Mouse (Mus musculus) heart, adult 9 months (tissue): Measurements from ENCODE around the gene Prkcb.

Experiments used
- DNase-seq, 2 experiments: peaks; one replicate each; pipeline ENCODE4 v3.0.0; 2022; ENCODE audit warnings: low spot score in 2 of 2

The Prkcb gene

GRCm38 (mm10) chr7:122367303-122368007 lies 78.9 kb downstream of the Prkcb start:
- DNase-seq: no peak

- DNase-seq: no peak
Measured at GRCm38 (mm10) chr7:122370488-122370887, 81.9 kb downstream of the Prkcb start.

GRCm38 (mm10) chr7:122371947-122372346 lies 83.4 kb downstream of the Prkcb start:
- DNase-seq: no peak

- DNase-seq: no peak
Measured at GRCm38 (mm10) chr7:122372349-122372748, 83.8 kb downstream of the Prkcb start.

- no peak for DNase-seq
Measured at GRCm38 (mm10) chr7:122376845-122377244, 88.3 kb downstream of the Prkcb start.

- no peak for DNase-seq
Measured at GRCm38 (mm10) chr7:122377967-122378366, 89.4 kb downstream of the Prkcb start.

- DNase-seq: no peak
Measured at GRCm38 (mm10) chr7:122378473-122378872, 89.9 kb downstream of the Prkcb start.

GRCm38 (mm10) chr7:122379292-122379691 lies 90.7 kb downstream of the Prkcb start:
- no peak for DNase-seq

- DNase-seq: no peak
Measured at GRCm38 (mm10) chr7:122380336-122381130, 92.0 kb downstream of the Prkcb start.

- no peak for DNase-seq
Measured at GRCm38 (mm10) chr7:122381560-122381959, 93.0 kb downstream of the Prkcb start.

- no peak for DNase-seq
Measured at GRCm38 (mm10) chr7:122383260-122383659, 94.7 kb downstream of the Prkcb start.

- DNase-seq: no peak
Measured at GRCm38 (mm10) chr7:122384891-122385290, 96.3 kb downstream of the Prkcb start.

- no peak for DNase-seq
Measured at GRCm38 (mm10) chr7:122386567-122386966, 98.0 kb downstream of the Prkcb start.

GRCm38 (mm10) chr7:122387896-122388295 lies 99.3 kb downstream of the Prkcb start:
- no peak for DNase-seq

GRCm38 (mm10) chr7:122388858-122389257 lies 100.3 kb downstream of the Prkcb start:
- DNase-seq: no peak

GRCm38 (mm10) chr7:122389633-122390032 lies 101.1 kb downstream of the Prkcb start:
- no peak for DNase-seq

GRCm38 (mm10) chr7:122390200-122390599 lies 101.6 kb downstream of the Prkcb start:
- DNase-seq: no peak

- DNase-seq: no peak
Measured at GRCm38 (mm10) chr7:122390683-122391082, 102.1 kb downstream of the Prkcb start.

- DNase-seq: no peak
Measured at GRCm38 (mm10) chr7:122391382-122391781, 102.8 kb downstream of the Prkcb start.

- DNase-seq: no peak
Measured at GRCm38 (mm10) chr7:122393964-122394363, 105.4 kb downstream of the Prkcb start.

GRCm38 (mm10) chr7:122395159-122395975 lies 106.8 kb downstream of the Prkcb start:
- DNase-seq: no peak

- DNase-seq: no peak
Measured at GRCm38 (mm10) chr7:122395976-122396315, 107.4 kb downstream of the Prkcb start.
